Mouse (Mus musculus) lung, adult 2 months (tissue): ENCODE data around the gene Tec. TPM values are rescaled to one million over a fixed set of nuclear protein-coding genes. Genes with fewer than 3 reads are reported as not detected.
A peak's percentile ranks its signal among the peaks of the same experiment; 100 is the strongest.

Source experiments
- DNase-seq: peaks from one replicate; pipeline ENCODE4 v3.0.0; 2022
- H3K4me1 ChIP-seq: fragments of 200-500 bp; 2 replicates; pipeline ENCODE4 v1.6.1; 2011; ENCODE audit warnings: low read length; ENCODE audit not compliant: control insufficient read depth, insufficient read depth
- H3K4me3 ChIP-seq: fragments of 200-500 bp; replicated peaks from 2 replicates; pipeline ENCODE3; 2011; ENCODE audit warnings: low read depth, mild to moderate bottlenecking, control low read depth, low read length; ENCODE audit errors: extremely low read depth
- CTCF ChIP-seq: fragments of 200-500 bp; IDR thresholded peaks from 2 replicates; pipeline ENCODE4 v1.5.1; 2011; ENCODE audit warnings: mild to moderate bottlenecking, low read length, control low read depth; ENCODE audit not compliant: insufficient read depth
- POLR2A ChIP-seq: fragments of 200-500 bp; IDR thresholded peaks from 2 replicates; pipeline ENCODE4 v1.6.1; 2011; ENCODE audit warnings: low read depth, mild to moderate bottlenecking, control low read depth, low read length, borderline replicate concordance; ENCODE audit errors: extremely low read depth
- WGBS: fragments of 180-500 bp; shearing (Covaris S2); methylation state at CpG from one replicate; pipeline ENCODE4 v1.1.7; 2018; 5-methylcytosine and 5-hydroxymethylcytosine counted together
- polyA plus RNA-seq: library from polyadenylated mRNA; depleted of rRNA; stranded (reverse); fragments of >200 nt; gene quantifications from 2 replicates; pipeline ENCODE4 v1.2.3, GENCODE M21; 2012

The Tec gene
- polyA plus RNA-seq, 1 experiment, result 4.2 TPM

DNA sequence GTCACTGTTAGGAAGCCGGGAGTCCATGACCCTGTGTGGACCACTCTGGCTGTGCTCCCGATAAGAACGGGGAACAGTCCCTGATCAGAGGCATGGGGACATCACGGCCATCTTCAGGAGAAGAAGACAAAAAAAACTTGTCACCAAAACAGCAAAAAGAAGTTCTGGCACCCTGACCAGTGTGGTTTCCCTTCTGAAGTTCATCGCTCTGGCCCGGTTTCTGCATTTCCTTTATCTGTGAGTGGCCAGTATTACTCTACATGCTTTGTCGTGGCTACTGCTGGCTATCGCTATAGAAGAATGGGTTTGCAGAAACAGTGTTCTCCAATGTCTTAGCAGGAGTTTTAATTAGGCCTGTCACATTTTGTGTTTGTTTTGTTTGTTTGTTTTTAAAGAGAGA is 131.8 kb downstream of the Tec start:
- Histone ChIP-seq H3K4me1 (no peaks in the 10 kb centered on the region), H3K4me3 (no peak overlapping the region)
- TF ChIP-seq POLR2A, result no peak
- TF ChIP-seq CTCF, result no peak
- no peak for DNase-seq
- 27% methylated on average over 8 of the region's 8 CpGs for WGBS

GRCm38 (mm10) chr5:72735763-72736162 is 132.5 kb downstream of the Tec start:
- no peak for TF ChIP-seq POLR2A
- no peak for TF ChIP-seq CTCF

GRCm38 (mm10) chr5:72732885-72733284 is 135.4 kb downstream of the Tec start:
- 77% methylated on average over 1 of the region's 1 CpGs for WGBS

More at GRCm38 (mm10) chr5:72735763-72736162, 132.5 kb downstream of the Tec start:
- H3K4me3 ChIP-seq, result no peak overlapping the region
- WGBS, result 55% methylated on average over 7 of the region's 7 CpGs
- DNase-seq, result no peak
- no peaks in the 10 kb centered on the region for H3K4me1 ChIP-seq

DNA sequence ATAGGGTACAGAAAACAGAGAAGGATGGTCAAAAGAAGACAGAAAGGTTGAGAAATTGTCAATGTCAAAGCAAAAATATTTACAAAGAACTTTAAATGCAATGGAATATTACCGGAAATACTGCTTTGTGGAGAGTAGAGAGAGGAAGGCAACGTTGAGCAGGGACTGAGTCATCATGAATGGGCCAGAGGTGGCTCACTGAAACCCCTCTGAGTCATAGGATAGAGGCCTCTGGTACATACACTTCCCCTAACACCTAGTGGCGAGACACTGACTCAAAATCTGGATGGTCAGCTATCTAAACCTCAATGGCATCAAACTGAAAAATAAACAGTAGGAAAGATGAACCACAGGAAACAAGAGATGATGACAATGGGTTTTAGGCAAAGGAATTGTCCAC is 142.9 kb downstream of the Tec start:
- no peaks in the 10 kb centered on the region for H3K4me1 ChIP-seq
- no peak for DNase-seq
- 63% methylated on average over 3 of the region's 3 CpGs for WGBS
- H3K4me3 ChIP-seq, result no peak overlapping the region
- TF ChIP-seq CTCF (no peak), POLR2A (no peak)

More at GRCm38 (mm10) chr5:72732885-72733284, 135.4 kb downstream of the Tec start:
- no peaks in the 10 kb centered on the region for H3K4me1 ChIP-seq
- TF ChIP-seq CTCF, result no peak
- no peak for TF ChIP-seq POLR2A
- no peak overlapping the region for H3K4me3 ChIP-seq
- DNase-seq, result no peak

GRCm38 (mm10) chr5:72723429-72723828 is 144.9 kb downstream of the Tec start:
- 17% methylated on average over 2 of the region's 2 CpGs for WGBS
- no peak for TF ChIP-seq POLR2A
- TF ChIP-seq CTCF, result no peak
- H3K4me3 ChIP-seq, result no peak overlapping the region
- DNase-seq, result no peak
- H3K4me1 ChIP-seq, result no peaks in the 10 kb centered on the region

DNA sequence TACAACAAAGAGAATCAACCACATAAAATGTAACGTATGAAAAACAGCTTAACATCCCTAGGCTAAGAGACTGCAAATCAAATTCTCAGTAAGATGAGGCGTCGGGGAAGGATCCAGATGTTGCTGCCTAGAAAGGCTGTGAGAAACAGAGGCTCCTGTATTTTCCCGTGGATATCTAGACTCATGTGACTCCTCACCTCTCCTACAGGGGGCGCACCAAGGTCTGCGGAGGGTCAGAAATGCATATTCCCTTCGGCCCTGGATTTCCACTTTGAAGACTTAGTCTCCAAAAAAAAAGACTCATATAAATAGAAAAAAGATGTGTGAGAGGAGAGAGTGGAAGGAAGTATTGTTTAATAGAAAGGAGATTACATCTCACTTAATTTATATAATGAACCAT is 147.7 kb downstream of the Tec start:
- no peak overlapping the region for H3K4me3 ChIP-seq
- 54% methylated on average over 7 of the region's 7 CpGs for WGBS
- TF ChIP-seq POLR2A, result no peak
- peak; percentile 56 for TF ChIP-seq CTCF
- H3K4me1 ChIP-seq, result no peaks in the 10 kb centered on the region
- DNase-seq, result no peak

GRCm38 (mm10) chr5:72710572-72711278 is 157.6 kb downstream of the Tec start:
- peak; percentile 54 for DNase-seq
- TF ChIP-seq POLR2A (no peak), CTCF (peak; percentile 26; the same call in 1 of the 2 replicates)
- WGBS, result 16% methylated on average over 4 of the region's 4 CpGs
- Histone ChIP-seq H3K4me1 (no peaks in the 10 kb centered on the region; the same call in 1 of the 2 replicates), H3K4me3 (no peak overlapping the region)

- 82% methylated on average over 9 of the region's 9 CpGs for WGBS
- DNase-seq, result no peak
- H3K4me3 ChIP-seq, result no peak overlapping the region
- no peak for TF ChIP-seq CTCF
- no peak for TF ChIP-seq POLR2A
- H3K4me1 ChIP-seq, result no peaks in the 10 kb centered on the region; the same call in 1 of the 2 replicates
These were observed 158.3 kb downstream of the Tec start for GRCm38 (mm10) chr5:72709976-72710375.

- no peak overlapping the region for H3K4me3 ChIP-seq
- DNase-seq, result no peak
- H3K4me1 ChIP-seq, result no peaks in the 10 kb centered on the region; the same call in 1 of the 2 replicates
- no peak for TF ChIP-seq CTCF
- TF ChIP-seq POLR2A, result no peak
- WGBS, result 67% methylated on average over 13 of the region's 13 CpGs
These were observed 158.8 kb downstream of the Tec start for GRCm38 (mm10) chr5:72709451-72709850.

DNA sequence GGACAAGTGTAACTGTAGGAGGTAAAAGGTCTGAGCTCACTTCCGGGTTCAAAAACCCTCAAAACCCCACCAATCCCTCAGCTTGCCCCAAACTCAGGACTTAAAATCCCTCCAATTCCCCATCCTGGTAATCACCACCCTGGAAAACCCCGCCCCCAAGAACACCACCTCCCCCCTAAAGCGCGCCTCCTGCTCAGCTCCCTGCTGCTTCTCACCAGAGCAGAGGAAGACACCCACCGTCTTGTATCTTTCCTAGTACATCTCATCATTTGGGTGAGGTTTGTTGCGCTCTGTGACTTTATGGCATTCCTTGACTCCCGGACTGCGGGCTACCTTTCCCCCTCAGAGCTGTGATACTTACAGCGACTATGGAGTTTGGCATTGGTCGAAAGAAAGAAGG is 161.6 kb downstream of the Tec start:
- TF ChIP-seq CTCF (no peak), POLR2A (no peak)
- Histone ChIP-seq H3K4me3 (no peak overlapping the region), H3K4me1 (no peaks in the 10 kb centered on the region; the same call in 1 of the 2 replicates)
- WGBS, result 70% methylated on average over 10 of the region's 10 CpGs
- DNase-seq, result no peak
